In genomic region chr19:6118677-6119185, GRCm38 (mm10) we compare ENCODE assay signal across 8 mouse cellular contexts. TPM values are rescaled to one million over a fixed set of nuclear protein-coding genes. Genes with fewer than 3 reads are reported as not detected.
DNase-seq lines count a peak whose midpoint lies in the region; ATAC-seq lines count a peak whose summit lies in the region.

No protein-coding gene starts in this region.

- H3K4me2 ChIP-seq in neural tube, embryonic 11.5 days (ENCODE audit: low read depth): peak overlapping the region; percentile 92
- H3K4me2 ChIP-seq in hindbrain, embryonic 15.5 days: peak overlapping the region; percentile 83
- H3K4me2 ChIP-seq in midbrain, embryonic 14.5 days (ENCODE audit: low read length): peak overlapping the region; percentile 94

- H3K4me3 ChIP-seq in neural tube, embryonic 11.5 days (ENCODE audit: low read depth, low read length): peak overlapping the region; percentile 81
- peak overlapping the region; percentile 87 for H3K4me3 ChIP-seq in hindbrain, embryonic 15.5 days
- peak overlapping the region; percentile 78 for H3K4me3 ChIP-seq in midbrain, embryonic 14.5 days (replicated peaks; ENCODE audit: low read depth, low read length)

- H3K4me1 ChIP-seq in neural tube, embryonic 11.5 days (ENCODE audit: control insufficient read depth, insufficient read depth, low read length): peaks cover 7% of the 10 kb centered on the region; the same call in 1 of the 2 replicates
- peaks cover 28% of the 10 kb centered on the region for H3K4me1 ChIP-seq in hindbrain, embryonic 15.5 days (replicated peaks)
- H3K4me1 ChIP-seq in midbrain, embryonic 14.5 days (ENCODE audit: control insufficient read depth, insufficient read depth, low read length): peaks cover 14% of the 10 kb centered on the region; the same call in 1 of the 2 replicates

- peak overlapping the region; percentile 87 for H3K9ac ChIP-seq in neural tube, embryonic 11.5 days (ENCODE audit: low read length)
- peak overlapping the region; percentile 74 for H3K9ac ChIP-seq in hindbrain, embryonic 15.5 days
- H3K9ac ChIP-seq in midbrain, embryonic 14.5 days (replicated peaks; ENCODE audit: low read length): peak overlapping the region; percentile 81

- no peaks in the 10 kb centered on the region for H3K9me3 ChIP-seq in neural tube, embryonic 11.5 days (ENCODE audit: control insufficient read depth, low read length)
- no peaks in the 10 kb centered on the region for H3K9me3 ChIP-seq in hindbrain, embryonic 15.5 days
- H3K9me3 ChIP-seq in midbrain, embryonic 14.5 days (ENCODE audit: control insufficient read depth, low read length): no peaks in the 10 kb centered on the region

- peak; percentile 66 for DNase-seq in cerebellum, adult 11-12 months
- peak; percentile 40 for DNase-seq in neural tube, embryonic 11.5 days (ENCODE audit: low spot score)
- DNase-seq in neural tube, embryonic 10.5 days (ENCODE audit: extremely low spot score, low spot score): no peak
- peak; percentile 68 for DNase-seq in midbrain, embryonic 14.5 days
- DNase-seq in frontal cortex, postnatal 36 days (ENCODE audit: low spot score in 2 of 2): no peak
- no peak for DNase-seq in T-cell, adult 2 months (ENCODE audit: low spot score)

- H3K27me3 ChIP-seq in neural tube, embryonic 11.5 days (ENCODE audit: control insufficient read depth, insufficient read depth, low read length): no peaks in the 10 kb centered on the region
- no peaks in the 10 kb centered on the region for H3K27me3 ChIP-seq in hindbrain, embryonic 15.5 days
- H3K27me3 ChIP-seq in midbrain, embryonic 14.5 days (ENCODE audit: control insufficient read depth, insufficient read depth, low read length): no peaks in the 10 kb centered on the region

- 3% methylated on average over 8 of the region's 8 CpGs for WGBS in neural tube, embryonic 11.5 days
- WGBS in hindbrain, embryonic 15.5 days: 1% methylated on average over 8 of the region's 8 CpGs
- WGBS in midbrain, embryonic 14.5 days: 0% methylated on average over 8 of the region's 8 CpGs

- peaks cover 11% of the 10 kb centered on the region for H3K36me3 ChIP-seq in neural tube, embryonic 11.5 days (ENCODE audit: control insufficient read depth, insufficient read depth, low read length)
- H3K36me3 ChIP-seq in hindbrain, embryonic 15.5 days: peaks cover 22% of the 10 kb centered on the region
- H3K36me3 ChIP-seq in midbrain, embryonic 14.5 days (ENCODE audit: control insufficient read depth, insufficient read depth, low read length): peaks cover 29% of the 10 kb centered on the region

- H3K27ac ChIP-seq in neural tube, embryonic 11.5 days (ENCODE audit: low read depth, low read length): peak overlapping the region; percentile 94
- H3K27ac ChIP-seq in hindbrain, embryonic 15.5 days (replicated peaks): peak overlapping the region; percentile 92
- H3K27ac ChIP-seq in midbrain, embryonic 14.5 days (replicated peaks; ENCODE audit: low read depth, low read length): peak overlapping the region; percentile 92

- no peak for ATAC-seq in cerebellum, adult (ENCODE audit: insufficient number of reproducible peaks, low FRiP score, low TSS enrichment)
- ATAC-seq in neural tube, embryonic 11.5 days (ENCODE audit: insufficient read depth, low FRiP score, low TSS enrichment): 0 out of 2 replicates have a peak, but pooled peaks have one; percentile 8
- ATAC-seq in hindbrain, embryonic 15.5 days (ENCODE audit: low FRiP score, low read depth): peak; percentile 60
- ATAC-seq in midbrain, embryonic 14.5 days (ENCODE audit: low FRiP score, low TSS enrichment): peak; percentile 35; the same call in 1 of the 2 replicates

RNA-seq across cellular contexts. Expression of gene Sac3d1, which starts 0.3 kb away (rescaled TPM):
- 62.6 and 66.1 TPM in 2 replicates for polyA plus RNA-seq in neural tube, embryonic 11.5 days (2014; fragmentation: Nextera tagmentation; extraction: Ambion mirVana)
- polyA plus RNA-seq in hindbrain, embryonic 15.5 days (2015; fragmentation: Nextera tagmentation; extraction: Ambion mirVana): 50.2 and 57.5 TPM in 2 replicates
- 45.8 and 56.6 TPM in 2 replicates for polyA plus RNA-seq in midbrain, embryonic 14.5 days (2014; fragmentation: Nextera tagmentation; extraction: Ambion mirVana)

RNA-seq across cellular contexts. Expression of gene Snx15, which starts 9.4 kb away (rescaled TPM):
- 34.5 and 36.9 TPM in 2 replicates for polyA plus RNA-seq in neural tube, embryonic 11.5 days (2014; fragmentation: Nextera tagmentation; extraction: Ambion mirVana)
- 61.7 and 65.4 TPM in 2 replicates for polyA plus RNA-seq in hindbrain, embryonic 15.5 days (2015; fragmentation: Nextera tagmentation; extraction: Ambion mirVana)
- polyA plus RNA-seq in midbrain, embryonic 14.5 days (2014; fragmentation: Nextera tagmentation; extraction: Ambion mirVana): 49.8 and 67.4 TPM in 2 replicates

RNA-seq across cellular contexts. Expression of gene Naaladl1, which starts 13.1 kb away (rescaled TPM):
- polyA plus RNA-seq in neural tube, embryonic 11.5 days (2014; fragmentation: Nextera tagmentation; extraction: Ambion mirVana): 0.53 and 0.77 TPM in 2 replicates
- polyA plus RNA-seq in hindbrain, embryonic 15.5 days (2015; fragmentation: Nextera tagmentation; extraction: Ambion mirVana): 0.54 and 0.60 TPM in 2 replicates
- 0.31 and 0.49 TPM in 2 replicates for polyA plus RNA-seq in midbrain, embryonic 14.5 days (2014; fragmentation: Nextera tagmentation; extraction: Ambion mirVana)

RNA-seq across cellular contexts. Expression of gene Batf2, which starts 22.1 kb away (rescaled TPM):
- not detected in 2 replicates for polyA plus RNA-seq in neural tube, embryonic 11.5 days (2014; fragmentation: Nextera tagmentation; extraction: Ambion mirVana)
- not detected in 2 replicates for polyA plus RNA-seq in hindbrain, embryonic 15.5 days (2015; fragmentation: Nextera tagmentation; extraction: Ambion mirVana)
- 0.25 TPM in 1 of 2 replicates, not detected in the other for polyA plus RNA-seq in midbrain, embryonic 14.5 days (2014; fragmentation: Nextera tagmentation; extraction: Ambion mirVana)

RNA-seq across cellular contexts. Expression of gene Arl2, which starts 22.6 kb away (rescaled TPM):
- 82.6 and 95.1 TPM in 2 replicates for polyA plus RNA-seq in neural tube, embryonic 11.5 days (2014; fragmentation: Nextera tagmentation; extraction: Ambion mirVana)
- 141 and 147 TPM in 2 replicates for polyA plus RNA-seq in hindbrain, embryonic 15.5 days (2015; fragmentation: Nextera tagmentation; extraction: Ambion mirVana)
- 104 and 145 TPM in 2 replicates for polyA plus RNA-seq in midbrain, embryonic 14.5 days (2014; fragmentation: Nextera tagmentation; extraction: Ambion mirVana)

Comparison
In these comparisons a context has a peak if more than half of its experiments do, and no peak if none do; other contexts are left out.
1. DNase-seq: peak in cerebellum, adult 11-12 months (single experiment), neural tube, embryonic 11.5 days (single experiment) and midbrain, embryonic 14.5 days (single experiment); none in neural tube, embryonic 10.5 days (single experiment), frontal cortex, postnatal 36 days (0 of 2) and T-cell, adult 2 months (single experiment).
2. Peak in every context shown above with its lines, with median percentiles within 50 percentile points of each other: H3K27ac ChIP-seq, H3K4me2 ChIP-seq, H3K4me3 ChIP-seq and H3K9ac ChIP-seq.